Mouse (Mus musculus) MEL (cell line): ENCODE results near the gene Atrn.

Experiments used
- CHD1 ChIP-seq: IDR thresholded peaks from 2 replicates; pipeline ENCODE4 v1.6.1; 2012; ENCODE audit warnings: low read depth, mild to moderate bottlenecking, inconsistent platforms, low read length, improper control_type of control experiment
- CTCF ChIP-seq, 3 experiments: IDR thresholded peaks in 2 of 3; conservative IDR thresholded peaks in 1 of 3; 2 replicates each; pipeline ENCODE4 v1.5.1; 2011 to 2012; ENCODE audit warnings: low read length in 3 of 3, low read depth in 2 of 3, mild to moderate bottlenecking in 2 of 3, improper control_type of control experiment in 1 of 3, inconsistent platforms in 1 of 3, mixed read lengths in 1 of 3, moderate library complexity in 1 of 3; ENCODE audit not compliant: control insufficient read depth in 1 of 3, insufficient read depth in 1 of 3, poor library complexity in 1 of 3, severe bottlenecking in 1 of 3
- EP300 ChIP-seq, 2 experiments: IDR thresholded peaks; 2 replicates each; pipeline ENCODE4 v1.6.1; 2011; ENCODE audit warnings: improper control_type of control experiment in 2 of 2, low read length in 2 of 2, low read depth in 1 of 2, mild to moderate bottlenecking in 1 of 2
- JUND ChIP-seq: IDR thresholded peaks from 2 replicates; pipeline ENCODE4 v1.6.1; 2011; ENCODE audit warnings: low read depth, mild to moderate bottlenecking, improper control_type of control experiment, low read length
- MAX ChIP-seq: IDR thresholded peaks from 2 replicates; pipeline ENCODE4 v1.6.1; 2011; ENCODE audit warnings: low read length, improper control_type of control experiment
- MYC ChIP-seq: IDR thresholded peaks from 2 replicates; pipeline ENCODE4 v1.6.1; 2011; ENCODE audit warnings: low read depth, mild to moderate bottlenecking, low read length, improper control_type of control experiment, moderate library complexity
- NELFE ChIP-seq: IDR thresholded peaks from 2 replicates; pipeline ENCODE4 v1.6.1; 2011; ENCODE audit warnings: low read depth, low read length, improper control_type of control experiment
- NRF1 ChIP-seq: IDR thresholded peaks from 2 replicates; pipeline ENCODE4 v1.6.1; 2014; ENCODE audit warnings: low read depth, mild to moderate bottlenecking, inconsistent platforms, low read length, improper control_type of control experiment, moderate library complexity; ENCODE audit not compliant: poor library complexity, insufficient read depth, severe bottlenecking
- POLR2A ChIP-seq, 2 experiments: IDR thresholded peaks; 2 replicates each; pipeline ENCODE4 v1.6.1; 2011 to 2012; ENCODE audit warnings: low read length in 2 of 2, mild to moderate bottlenecking in 2 of 2, control low read depth in 1 of 2, improper control_type of control experiment in 1 of 2, low read depth in 1 of 2, moderate library complexity in 1 of 2; ENCODE audit not compliant: control insufficient read depth in 1 of 2, insufficient read depth in 1 of 2, poor library complexity in 1 of 2
- TAL1 ChIP-seq: IDR thresholded peaks from 2 replicates; pipeline ENCODE4 v1.6.1; 2012; ENCODE audit warnings: mild to moderate bottlenecking, inconsistent platforms, low read length, moderate library complexity, mixed read lengths
- UBTF ChIP-seq: IDR thresholded peaks from 2 replicates; pipeline ENCODE4 v1.6.1; 2012; ENCODE audit warnings: low read depth, mild to moderate bottlenecking, inconsistent platforms, low read length, improper control_type of control experiment, moderate library complexity, borderline replicate concordance; ENCODE audit not compliant: insufficient read depth

GRCm38 (mm10) chr2:130929994-130930393 lies 23.7 kb downstream of the Atrn start:
- TF ChIP-seq POLR2A (IDR thresholded peaks at IDR 0.05; ENCODE audit: control insufficient read depth in 1 of 2, insufficient read depth in 1 of 2, low read depth in 1 of 2, low read length in 2 of 2, poor library complexity in 1 of 2) (no peak), EP300 (IDR thresholded peaks at IDR 0.05; ENCODE audit: low read depth in 1 of 2, low read length in 2 of 2) (no peak), NRF1 (no peak), TAL1 (no peak), JUND (no peak), NELFE (no peak), CTCF (IDR thresholded peaks at IDR 0.05 in 2 of 3, conservative IDR thresholded peaks at IDR 0.05 in 1 of 3; ENCODE audit: control insufficient read depth in 1 of 3, insufficient read depth in 1 of 3, low read depth in 2 of 3, low read length in 3 of 3, poor library complexity in 1 of 3, severe bottlenecking in 1 of 3) (no peak), MYC (no peak), MAX (no peak), UBTF (no peak), CHD1 (no peak)
